Mouse (Mus musculus) kidney, adult 2 months (tissue): ENCODE results near the gene Myo18b. TPM values are rescaled to one million over a fixed set of nuclear protein-coding genes. Genes with fewer than 3 reads are reported as not detected.

Experiments
- DNase-seq: peaks from one replicate; pipeline ENCODE4 v3.0.0; 2021
- H3K27ac ChIP-seq: fragments of 200-500 bp; 2 replicates; pipeline ENCODE4 v1.5.1; 2012; ENCODE audit warnings: low read depth, low read length, control low read depth, inconsistent platforms; ENCODE audit not compliant: insufficient read depth
- H3K27me3 ChIP-seq: fragments of 200-500 bp; replicated peaks from 2 replicates; pipeline ENCODE4 v1.6.1; 2012; ENCODE audit warnings: mild to moderate bottlenecking, moderate library complexity, low read length, inconsistent platforms; ENCODE audit not compliant: control insufficient read depth, insufficient read depth
- H3K36me3 ChIP-seq: fragments of 200-500 bp; 2 replicates; pipeline ENCODE4 v1.6.1; 2012; ENCODE audit warnings: mild to moderate bottlenecking, moderate library complexity, low read length, inconsistent platforms; ENCODE audit not compliant: control insufficient read depth, insufficient read depth
- H3K4me1 ChIP-seq: fragments of 200-500 bp; 2 replicates; pipeline ENCODE4 v1.6.1; 2011; ENCODE audit warnings: low read length; ENCODE audit not compliant: control insufficient read depth, insufficient read depth
- H3K4me3 ChIP-seq: fragments of 200-500 bp; 2 replicates; pipeline ENCODE4 v1.5.1; 2011; ENCODE audit warnings: mild to moderate bottlenecking, low read depth, low read length, control low read depth; ENCODE audit not compliant: insufficient read depth
- CTCF ChIP-seq: fragments of 200-500 bp; conservative IDR thresholded peaks from 2 replicates; pipeline ENCODE4 v1.5.1; 2011; ENCODE audit warnings: low read depth, mild to moderate bottlenecking, control low read depth, low read length, moderate library complexity, mixed read lengths; ENCODE audit not compliant: insufficient read depth, insufficient read length
- POLR2A ChIP-seq: fragments of 200-500 bp; IDR thresholded peaks from one replicate; pipeline ENCODE4 v1.6.1; 2011; ENCODE audit warnings: low read depth, low read length, control low read depth
- WGBS: fragments of 180-500 bp; shearing (Covaris S2); methylation state at CpG from one replicate; pipeline ENCODE4 v1.1.7; 2018; 5-methylcytosine and 5-hydroxymethylcytosine counted together
- polyA plus RNA-seq: library from polyadenylated mRNA; depleted of rRNA; stranded (reverse); fragments of >200 nt; gene quantifications from 2 replicates; pipeline ENCODE4 v1.2.3, GENCODE M21; 2012

Gene Myo18b
- polyA plus RNA-seq, 1 experiment = 1.2 TPM

- Histone ChIP-seq H3K27me3 (no peaks in the 10 kb centered on the region), H3K4me1 (no peaks in the 10 kb centered on the region), H3K36me3 (no peaks in the 10 kb centered on the region), H3K27ac (no peak overlapping the region; the same call in 1 of the 2 replicates), H3K4me3 (no peak overlapping the region)
- WGBS = 32% methylated on average over 2 of the region's 2 CpGs
- TF ChIP-seq CTCF = no peak
- no peak for TF ChIP-seq POLR2A
- DNase-seq = peak; percentile 71
These were observed 12.0 kb upstream of the Myo18b start for GRCm38 (mm10) chr5:112908169-112908614.

GRCm38 (mm10) chr5:112907504-112907903 lies 11.3 kb upstream of the Myo18b start:
- TF ChIP-seq POLR2A (no peak), CTCF (no peak)
- H3K36me3 ChIP-seq = no peaks in the 10 kb centered on the region
- no peak for DNase-seq
- WGBS = 45% methylated on average over 6 of the region's 6 CpGs
- H3K4me3 ChIP-seq = no peak overlapping the region
- no peaks in the 10 kb centered on the region for H3K4me1 ChIP-seq
- no peak overlapping the region for H3K27ac ChIP-seq
- H3K27me3 ChIP-seq = no peaks in the 10 kb centered on the region

GRCm38 (mm10) chr5:112893462-112894060 lies 2.6 kb downstream of the Myo18b start:
- Histone ChIP-seq H3K4me3 (no peak overlapping the region), H3K27ac (no peak overlapping the region), H3K27me3 (no peaks in the 10 kb centered on the region), H3K4me1 (no peaks in the 10 kb centered on the region), H3K36me3 (no peaks in the 10 kb centered on the region)
- WGBS = 49% methylated on average over 5 of the region's 5 CpGs
- no peak for TF ChIP-seq POLR2A
- no peak for TF ChIP-seq CTCF
- peak; percentile 25 for DNase-seq

- Histone ChIP-seq H3K4me3 (no peak overlapping the region), H3K27ac (no peak overlapping the region), H3K36me3 (no peaks in the 10 kb centered on the region), H3K27me3 (no peaks in the 10 kb centered on the region), H3K4me1 (no peaks in the 10 kb centered on the region)
- DNase-seq = peak; percentile 17
- no peak for TF ChIP-seq POLR2A
- TF ChIP-seq CTCF = no peak
These were observed 3.8 kb downstream of the Myo18b start for GRCm38 (mm10) chr5:112892411-112892810.

- Histone ChIP-seq H3K27me3 (no peaks in the 10 kb centered on the region), H3K27ac (no peak overlapping the region), H3K4me1 (no peaks in the 10 kb centered on the region), H3K4me3 (no peak overlapping the region), H3K36me3 (no peaks in the 10 kb centered on the region)
- WGBS = 71% methylated on average over 7 of the region's 7 CpGs
- DNase-seq = no peak
- TF ChIP-seq CTCF (no peak), POLR2A (no peak)
These were observed 7.5 kb downstream of the Myo18b start for GRCm38 (mm10) chr5:112888651-112889050.

- DNase-seq = peak; percentile 63
- Histone ChIP-seq H3K4me3 (no peak overlapping the region), H3K27ac (no peak overlapping the region)
These were observed 9.3 kb downstream of the Myo18b start for GRCm38 (mm10) chr5:112886687-112887491.

GRCm38 (mm10) chr5:112877391-112878115 lies 18.6 kb downstream of the Myo18b start:
- Histone ChIP-seq H3K27ac (no peak overlapping the region), H3K4me1 (no peaks in the 10 kb centered on the region), H3K4me3 (no peak overlapping the region), H3K36me3 (no peaks in the 10 kb centered on the region), H3K27me3 (no peaks in the 10 kb centered on the region)
- TF ChIP-seq CTCF (no peak), POLR2A (no peak)
- WGBS = 61% methylated on average over 14 of the region's 14 CpGs
- no peak for DNase-seq

More at GRCm38 (mm10) chr5:112886687-112887491, 9.3 kb downstream of the Myo18b start:
- no peak for TF ChIP-seq POLR2A
- 54% methylated on average over 17 of the region's 17 CpGs for WGBS
- Histone ChIP-seq H3K4me1 (no peaks in the 10 kb centered on the region), H3K27me3 (no peaks in the 10 kb centered on the region), H3K36me3 (no peaks in the 10 kb centered on the region)
